Mouse (Mus musculus) ES-Bruce4 (cell line): ENCODE measurements around the gene Brca2.

Source experiments
- CTCF ChIP-seq: IDR thresholded peaks from one replicate; pipeline ENCODE4 v1.8.1; 2011; ENCODE audit warnings: low read depth, low read length
- EP300 ChIP-seq: IDR thresholded peaks from 2 replicates; pipeline ENCODE4 v1.6.1; 2011; ENCODE audit warnings: low read depth, low read length; ENCODE audit not compliant: insufficient read depth
- POLR2A ChIP-seq: IDR thresholded peaks from one replicate; pipeline ENCODE4 v1.8.1; 2011; ENCODE audit warnings: low read length; ENCODE audit not compliant: insufficient read depth

DNA sequence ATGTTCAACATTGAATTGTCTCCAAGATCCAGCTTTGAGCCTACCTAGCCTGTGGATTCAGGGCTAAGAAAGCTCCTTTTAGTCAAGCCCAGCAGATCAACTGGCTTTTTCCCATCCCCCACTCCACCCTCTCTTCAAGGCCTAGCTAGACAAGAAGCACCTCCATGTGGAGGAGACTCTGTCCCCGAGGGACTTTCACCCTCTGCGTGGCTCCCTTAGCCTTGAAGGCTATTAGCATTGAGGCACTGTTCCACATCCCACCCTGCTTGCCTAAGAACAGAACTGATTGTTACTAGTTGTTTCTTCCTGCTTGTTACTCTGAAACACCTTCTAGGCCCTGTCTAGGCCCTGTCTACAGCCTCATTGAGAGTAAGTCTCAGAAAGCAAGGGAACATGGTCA is 67.5 kb downstream of the Brca2 start:
- no peak for TF ChIP-seq CTCF
- TF ChIP-seq POLR2A, result no peak
- no peak for TF ChIP-seq EP300
